Mouse (Mus musculus) stomach, embryonic 16.5 days (tissue): Measurements from ENCODE around the gene Myl6. TPM values are rescaled to one million over a fixed set of nuclear protein-coding genes. Genes with fewer than 3 reads are reported as not detected.
"Not testable (repeated sequence)": the region's sequence is repeated elsewhere in the genome, so short reads cannot be mapped to it uniquely, and the experiment has no call there.

Experiments used
- ATAC-seq: fragments of 200-750 bp; cut with Nextera tagmentation; 2 replicates; pipeline ENCODE4 v1.8.0; 2017; ENCODE audit warnings: moderate number of reproducible peaks, moderate TSS enrichment; ENCODE audit not compliant: insufficient read depth, low FRiP score
- H3K27ac ChIP-seq: fragments of 300-500 bp; sonication (generic); 2 replicates; pipeline ENCODE4 v1.5.1; 2014; ENCODE audit warnings: low read length
- H3K27me3 ChIP-seq: fragments of 300-500 bp; sonication (generic); 2 replicates; pipeline ENCODE4 v1.6.1; 2014; ENCODE audit warnings: low read length, control low read depth, mixed read lengths; ENCODE audit not compliant: control insufficient read depth, insufficient read depth
- H3K36me3 ChIP-seq: fragments of 300-500 bp; sonication (generic); 2 replicates; pipeline ENCODE4 v1.6.1; 2014; ENCODE audit warnings: low read length; ENCODE audit not compliant: control insufficient read depth, insufficient read depth
- H3K4me1 ChIP-seq: fragments of 300-500 bp; sonication (generic); 2 replicates; pipeline ENCODE4 v1.6.1; 2014; ENCODE audit warnings: low read length, control low read depth, mixed read lengths; ENCODE audit not compliant: control insufficient read depth, insufficient read depth
- H3K4me2 ChIP-seq: fragments of 300-500 bp; sonication (generic); 2 replicates; pipeline ENCODE4 v1.6.1; 2014; ENCODE audit warnings: low read depth, low read length, mixed read lengths
- H3K4me3 ChIP-seq: fragments of 300-500 bp; sonication (generic); replicated peaks from 2 replicates; pipeline ENCODE4 v1.5.1; 2014; ENCODE audit warnings: mild to moderate bottlenecking, low read length
- H3K9ac ChIP-seq: fragments of 300-500 bp; sonication (generic); 2 replicates; pipeline ENCODE4 v1.6.1; 2014; ENCODE audit warnings: low read length
- H3K9me3 ChIP-seq: fragments of 300-500 bp; sonication (generic); replicated peaks from 2 replicates; pipeline ENCODE4 v1.6.1; 2016; ENCODE audit warnings: low read length, control low read depth; ENCODE audit not compliant: control insufficient read depth
- WGBS: fragments of 180-500 bp; shearing (Covaris S2); extraction: QIAGEN DNeasy Blood & Tissue Kit; methylation state at CpG from one replicate; pipeline ENCODE4 v1.1.7; 2014; 5-methylcytosine and 5-hydroxymethylcytosine counted together
- polyA plus RNA-seq: library from polyadenylated mRNA; unstranded; fragments of >200 nt; fragmentation: Nextera tagmentation; extraction: Ambion mirVana; gene quantifications from 2 replicates; pipeline ENCODE4 v1.2.1, GENCODE M21; 2015

Gene Myl6
- polyA plus RNA-seq, 1 experiment from 2014 or later: 2,126 TPM

GRCm38 (mm10) chr10:128495270-128495669, 1.3 kb upstream of the Myl6 start:
- WGBS: 75% methylated on average over 2 of the region's 2 CpGs
- H3K36me3 ChIP-seq: peaks cover 4% of the 10 kb centered on the region; the same call in 1 of the 2 replicates
- no peaks in the 10 kb centered on the region for H3K9me3 ChIP-seq
- peak overlapping the region; percentile 81 for H3K4me2 ChIP-seq
- H3K4me3 ChIP-seq: peak overlapping the region; percentile 73; the same call in 1 of the 2 replicates
- H3K27me3 ChIP-seq: no peaks in the 10 kb centered on the region
- H3K9ac ChIP-seq: peak overlapping the region; percentile 93
- no peak overlapping the region for H3K27ac ChIP-seq
- no peak for ATAC-seq
- peaks cover 35% of the 10 kb centered on the region for H3K4me1 ChIP-seq

DNA sequence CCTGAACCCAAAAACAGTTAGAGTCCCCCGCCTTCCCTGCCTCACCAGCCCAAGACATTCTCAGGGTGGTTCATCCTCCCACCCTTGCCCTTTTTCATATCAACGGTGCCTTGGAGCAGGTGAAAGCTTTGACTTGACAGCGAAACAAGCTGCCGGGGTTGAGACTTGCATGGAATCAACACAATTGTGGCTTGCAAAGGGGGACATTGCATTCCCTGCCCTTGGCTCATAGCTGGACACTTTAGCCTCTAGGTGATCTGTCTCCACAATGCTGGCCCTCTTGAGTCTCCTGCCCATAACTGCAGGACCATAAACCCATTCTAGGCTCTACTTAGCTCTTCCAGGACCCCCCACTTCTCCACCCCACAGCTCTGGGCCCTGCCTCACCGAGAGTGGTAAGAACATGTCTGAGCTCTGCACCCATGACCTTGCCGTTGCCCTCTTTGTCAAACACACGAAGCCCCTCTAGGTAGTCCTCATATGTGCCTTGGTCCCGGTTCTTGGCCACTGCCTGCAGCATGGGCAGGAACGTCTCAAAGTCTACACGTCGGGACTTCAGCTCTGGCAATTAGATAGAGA, 811 bp upstream of the Myl6 start:
- peaks cover 39% of the 10 kb centered on the region for H3K4me1 ChIP-seq
- H3K4me3 ChIP-seq: peak overlapping the region; percentile 73
- H3K9me3 ChIP-seq: no peaks in the 10 kb centered on the region
- peaks cover 8% of the 10 kb centered on the region; the same call in 1 of the 2 replicates for H3K36me3 ChIP-seq
- H3K9ac ChIP-seq: peak overlapping the region; percentile 93
- peak overlapping the region; percentile 99 for H3K27ac ChIP-seq
- WGBS: 46% methylated on average over 11 of the region's 11 CpGs
- peak overlapping the region; percentile 81 for H3K4me2 ChIP-seq
- ATAC-seq: no peak
- H3K27me3 ChIP-seq: no peaks in the 10 kb centered on the region

GRCm38 (mm10) chr10:128493319-128493694, 638 bp downstream of the Myl6 start:
- no peaks in the 10 kb centered on the region for H3K9me3 ChIP-seq
- H3K27me3 ChIP-seq: no peaks in the 10 kb centered on the region
- peak; percentile 14 for ATAC-seq
- WGBS: under 1% methylated on average over 12 of the region's 12 CpGs
- peaks cover 40% of the 10 kb centered on the region for H3K4me1 ChIP-seq
- H3K9ac ChIP-seq: peak overlapping the region; percentile 93
- peak overlapping the region; percentile 99 for H3K27ac ChIP-seq
- H3K4me3 ChIP-seq: peak overlapping the region; percentile 73
- peaks cover 11% of the 10 kb centered on the region; the same call in 1 of the 2 replicates for H3K36me3 ChIP-seq
- H3K4me2 ChIP-seq: peak overlapping the region; percentile 76

- Histone ChIP-seq H3K27ac (peak overlapping the region; percentile 99), H3K9ac (peak overlapping the region; percentile 93), H3K36me3 (peaks cover 16% of the 10 kb centered on the region; the same call in 1 of the 2 replicates), H3K9me3 (no peaks in the 10 kb centered on the region), H3K4me3 (peak overlapping the region; percentile 73), H3K4me1 (peaks cover 37% of the 10 kb centered on the region), H3K4me2 (peak overlapping the region; percentile 76), H3K27me3 (no peaks in the 10 kb centered on the region)
- 10% methylated on average over 12 of the region's 12 CpGs for WGBS
- ATAC-seq: peak; percentile 75
Observed at GRCm38 (mm10) chr10:128492633-128493311, 1.2 kb downstream of the Myl6 start.

- peak overlapping the region; percentile 99 for H3K27ac ChIP-seq
- peaks cover 32% of the 10 kb centered on the region for H3K4me1 ChIP-seq
- H3K9ac ChIP-seq: peak overlapping the region; percentile 93
- not testable (repeated sequence) for ATAC-seq, H3K9me3 ChIP-seq, H3K27me3 ChIP-seq
- peaks cover 21% of the 10 kb centered on the region; the same call in 1 of the 2 replicates for H3K36me3 ChIP-seq
- peak overlapping the region; percentile 73 for H3K4me3 ChIP-seq
- H3K4me2 ChIP-seq: peak overlapping the region; percentile 76
- 33% methylated on average over 7 of the region's 8 CpGs for WGBS
Observed at GRCm38 (mm10) chr10:128492051-128492450, 1.9 kb downstream of the Myl6 start.

- ATAC-seq: no peak
- Histone ChIP-seq H3K4me3 (peak overlapping the region; percentile 73), H3K27ac (peak overlapping the region; percentile 99), H3K27me3 (no peaks in the 10 kb centered on the region), H3K4me1 (peaks cover 31% of the 10 kb centered on the region), H3K9ac (peak overlapping the region; percentile 93), H3K4me2 (peak overlapping the region; percentile 76), H3K9me3 (no peaks in the 10 kb centered on the region), H3K36me3 (peaks cover 21% of the 10 kb centered on the region; the same call in 1 of the 2 replicates)
- WGBS: 22% methylated on average over 6 of the region's 6 CpGs
Observed at GRCm38 (mm10) chr10:128491495-128491894, 2.5 kb downstream of the Myl6 start.

GRCm38 (mm10) chr10:128490912-128491311, 3.0 kb downstream of the Myl6 start:
- peaks cover 31% of the 10 kb centered on the region for H3K4me1 ChIP-seq
- ATAC-seq: no peak
- H3K9ac ChIP-seq: peak overlapping the region; percentile 93
- peak overlapping the region; percentile 73 for H3K4me3 ChIP-seq
- H3K9me3 ChIP-seq: no peaks in the 10 kb centered on the region
- no peaks in the 10 kb centered on the region for H3K27me3 ChIP-seq
- H3K27ac ChIP-seq: peak overlapping the region; percentile 99
- H3K36me3 ChIP-seq: peaks cover 21% of the 10 kb centered on the region; the same call in 1 of the 2 replicates
- 36% methylated on average over 5 of the region's 5 CpGs for WGBS
- peak overlapping the region; percentile 76 for H3K4me2 ChIP-seq

DNA sequence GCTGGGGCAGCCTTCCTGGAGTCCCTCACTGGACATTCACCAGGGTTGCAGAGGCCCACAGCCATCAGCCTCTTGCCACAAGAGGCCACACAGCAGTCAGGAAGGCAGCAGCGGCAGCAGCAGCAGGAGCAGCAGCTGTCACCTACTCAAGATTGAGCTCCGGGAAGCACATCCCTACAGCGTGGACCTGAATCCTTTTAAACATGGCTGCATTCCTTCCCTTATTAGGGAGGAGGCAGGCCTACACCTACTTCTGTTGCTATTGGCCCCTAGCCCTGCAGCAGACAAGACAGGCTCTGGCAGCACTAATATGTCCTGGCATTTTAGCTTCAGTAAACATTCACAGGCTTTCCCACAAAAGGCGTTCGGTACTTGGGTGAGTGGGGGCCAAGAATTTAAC, 3.7 kb downstream of the Myl6 start:
- Histone ChIP-seq H3K9ac (peak overlapping the region; percentile 62), H3K4me3 (0 out of 2 replicates have a peak overlapping the region, but pooled peaks have one; percentile 5), H3K4me1 (peaks cover 31% of the 10 kb centered on the region), H3K27ac (peak overlapping the region; percentile 99), H3K27me3 (no peaks in the 10 kb centered on the region), H3K9me3 (no peaks in the 10 kb centered on the region), H3K36me3 (peaks cover 25% of the 10 kb centered on the region), H3K4me2 (peak overlapping the region; percentile 76; the same call in 1 of the 2 replicates)
- WGBS: 24% methylated on average over 5 of the region's 5 CpGs
- no peak for ATAC-seq

DNA sequence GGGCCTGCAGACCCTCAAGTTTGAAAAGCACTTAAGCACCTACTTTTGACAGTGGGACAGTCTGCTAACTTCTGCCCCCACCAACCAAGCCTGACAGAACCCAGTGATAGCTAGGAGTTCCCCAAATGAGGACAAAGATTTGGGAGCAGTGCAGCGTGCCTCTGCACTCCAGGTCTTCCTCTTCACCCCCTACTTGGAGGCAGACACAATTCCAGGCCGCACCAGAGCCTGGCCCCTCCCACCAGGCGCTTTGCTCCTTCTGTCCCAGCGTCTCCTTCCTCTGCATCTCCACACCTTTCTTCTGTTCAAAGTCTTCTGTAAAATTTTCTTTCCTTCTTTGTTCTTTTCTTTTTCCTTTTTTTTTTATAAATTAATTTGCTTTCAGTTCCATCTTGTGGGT, 4.2 kb downstream of the Myl6 start:
- ATAC-seq: no peak
- H3K4me3 ChIP-seq: 0 out of 2 replicates have a peak overlapping the region, but pooled peaks have one; percentile 5
- H3K9me3 ChIP-seq: no peaks in the 10 kb centered on the region
- no peaks in the 10 kb centered on the region for H3K27me3 ChIP-seq
- H3K4me2 ChIP-seq: peak overlapping the region; percentile 27; the same call in 1 of the 2 replicates
- peak overlapping the region; percentile 99 for H3K27ac ChIP-seq
- 33% methylated on average over 4 of the region's 4 CpGs for WGBS
- H3K9ac ChIP-seq: peak overlapping the region; percentile 62
- peaks cover 27% of the 10 kb centered on the region for H3K4me1 ChIP-seq
- peaks cover 25% of the 10 kb centered on the region for H3K36me3 ChIP-seq
